Mouse (Mus musculus) frontal cortex, adult 2 months (tissue): ENCODE results near the gene Taf13. TPM values are rescaled to one million over a fixed set of nuclear protein-coding genes. Genes with fewer than 3 reads are reported as not detected.
"Not testable (repeated sequence)": the region's sequence is repeated elsewhere in the genome, so short reads cannot be mapped to it uniquely, and the experiment has no call there.

Experiments used
- DNase-seq, 2 experiments: peaks; one replicate each; pipeline ENCODE4 v3.0.0; 2022; ENCODE audit warnings: low spot score in 1 of 2; ENCODE audit errors: extremely low spot score in 1 of 2
- polyA plus RNA-seq: library from polyadenylated mRNA; depleted of rRNA; stranded (reverse); fragments of >200 nt; gene quantifications from 2 replicates; pipeline ENCODE4 v1.2.3, GENCODE M21; 2012; rRNA removed

Gene Taf13
- polyA plus RNA-seq = 35.3 and 40.0 TPM in 2 replicates

GRCm38 (mm10) chr3:108571443-108572294 lies at the start of gene Taf13:
TSS of gene Taf13 (plus strand) at chr3:108571698.
- peak; percentile 94 to 99 for DNase-seq

- no peak for DNase-seq
These were observed 48.1 kb upstream of the Taf13 start for GRCm38 (mm10) chr3:108523415-108523814.

GRCm38 (mm10) chr3:108528489-108528888 lies 43.0 kb upstream of the Taf13 start:
- no peak for DNase-seq

GRCm38 (mm10) chr3:108533114-108533885 lies 38.2 kb upstream of the Taf13 start:
- DNase-seq = no peak

- no peak for DNase-seq
These were observed 37.5 kb upstream of the Taf13 start, which contains the start of gene 1700013F07Rik for GRCm38 (mm10) chr3:108533951-108534350. TSS of gene 1700013F07Rik (plus strand) at chr3:108534150.

GRCm38 (mm10) chr3:108535896-108536516 lies 35.5 kb upstream of the Taf13 start:
- no peak for DNase-seq

GRCm38 (mm10) chr3:108536517-108537260 lies 34.8 kb upstream of the Taf13 start, which contains the start of gene 5330417C22Rik:
TSS of gene 5330417C22Rik (minus strand) at chr3:108536536.
- DNase-seq = peak; percentile 91 to 92

- peak; percentile 89 to 95 for DNase-seq
These were observed 34.2 kb upstream of the Taf13 start for GRCm38 (mm10) chr3:108537303-108537702.

- DNase-seq = no peak
These were observed 29.2 kb upstream of the Taf13 start for GRCm38 (mm10) chr3:108542299-108542698.

- no peak for DNase-seq
These were observed 17.4 kb upstream of the Taf13 start for GRCm38 (mm10) chr3:108554111-108554561.

- DNase-seq = peak; percentile 91 to 98
These were observed 16.7 kb upstream of the Taf13 start for GRCm38 (mm10) chr3:108554587-108555312.

GRCm38 (mm10) chr3:108557888-108558287 lies 13.6 kb upstream of the Taf13 start:
- no peak for DNase-seq

GRCm38 (mm10) chr3:108562133-108562730 lies 9.3 kb upstream of the Taf13 start, which contains the start of gene Tmem167b:
TSS of gene Tmem167b (minus strand) at chr3:108562466.
- peak; percentile 97 to 99 for DNase-seq

GRCm38 (mm10) chr3:108562777-108563271 lies 8.7 kb upstream of the Taf13 start:
- no peak for DNase-seq

- DNase-seq = peak; percentile 64 to 89
These were observed 8.2 kb upstream of the Taf13 start for GRCm38 (mm10) chr3:108563309-108563708.

GRCm38 (mm10) chr3:108567990-108568877 lies 3.3 kb upstream of the Taf13 start:
- DNase-seq = no peak

GRCm38 (mm10) chr3:108569636-108570035 lies 1.9 kb upstream of the Taf13 start:
- not testable (repeated sequence) for DNase-seq

GRCm38 (mm10) chr3:108570813-108571212 lies 685 bp upstream of the Taf13 start:
- DNase-seq = no peak
